In genomic region chr7:27330709-27331540, GRCm38 (mm10) we compare ENCODE assay signal across 7 mouse cellular contexts. TPM values are rescaled to one million over a fixed set of nuclear protein-coding genes. Genes with fewer than 3 reads are reported as not detected.
DNase-seq lines count a peak whose midpoint lies in the region; ATAC-seq lines count a peak whose summit lies in the region.

No protein-coding gene starts in this region.

- H3K4me2 ChIP-seq in forebrain, embryonic 16.5 days (ENCODE audit: low read length): peak overlapping the region; percentile 50
- H3K4me2 ChIP-seq in hindbrain, embryonic 12.5 days (replicated peaks): peak overlapping the region; percentile 50

- ATAC-seq in forebrain, embryonic 16.5 days: no peak
- ATAC-seq in hindbrain, embryonic 12.5 days (ENCODE audit: low FRiP score): no peak

- H3K9me3 ChIP-seq in forebrain, embryonic 16.5 days (ENCODE audit: control insufficient read depth, low read length): no peaks in the 10 kb centered on the region
- no peaks in the 10 kb centered on the region for H3K9me3 ChIP-seq in hindbrain, embryonic 12.5 days (replicated peaks)
- no peaks in the 10 kb centered on the region for H3K9me3 ChIP-seq in midbrain, embryonic 10.5 days (replicated peaks)

- H3K9ac ChIP-seq in forebrain, embryonic 16.5 days (replicated peaks; ENCODE audit: low read depth, low read length): no peak overlapping the region
- no peak overlapping the region for H3K9ac ChIP-seq in hindbrain, embryonic 12.5 days

- H3K4me1 ChIP-seq in forebrain, embryonic 16.5 days (replicated peaks; ENCODE audit: control insufficient read depth, insufficient read depth, low read length): peaks cover 45% of the 10 kb centered on the region
- peaks cover 45% of the 10 kb centered on the region for H3K4me1 ChIP-seq in hindbrain, embryonic 12.5 days
- H3K4me1 ChIP-seq in midbrain, embryonic 10.5 days: peaks cover 71% of the 10 kb centered on the region

- intact Hi-C loops in left cerebral cortex, postnatal 4 days (cut with DNase I): loop anchor here (5.0 to 10.0 kb wide), 2 partner anchors 71 to 174 kb away; no protein-coding TSS in a partner anchor

- WGBS in forebrain, embryonic 16.5 days: 1% methylated on average over 39 of the region's 39 CpGs
- 1% methylated on average over 39 of the region's 39 CpGs for whole genome bisulfite sequencing in hindbrain, embryonic 12.5 days
- WGBS in midbrain, embryonic 10.5 days: under 1% methylated on average over 39 of the region's 39 CpGs

- peaks cover 81% of the 10 kb centered on the region for H3K27me3 ChIP-seq in forebrain, embryonic 16.5 days (replicated peaks; ENCODE audit: control insufficient read depth, insufficient read depth, low read length)
- peaks cover 98% of the 10 kb centered on the region for H3K27me3 ChIP-seq in hindbrain, embryonic 12.5 days
- H3K27me3 ChIP-seq in midbrain, embryonic 10.5 days (ENCODE audit: low read depth, poor library complexity, severe bottlenecking): peaks cover 100% of the 10 kb centered on the region

- DNase-seq in Muller cell, postnatal 12 days (ENCODE audit: inconsistent ontology term): peak; percentile 86
- DNase-seq in c-Kit-positive CD71-negative TER-119-negative erythroid progenitor cells, embryonic 14.5 days (ENCODE audit: low read depth): peak; percentile 87
- DNase-seq in left cerebral cortex, postnatal 4 days: peak; percentile 60
- DNase-seq in midbrain, embryonic 10.5 days (ENCODE audit: low spot score): peak; percentile 74
- peak; percentile 74 for DNase-seq in spleen, adult 12 weeks (ENCODE audit: low spot score)

- H3K27ac ChIP-seq in forebrain, embryonic 16.5 days (ENCODE audit: low read length): no peak overlapping the region
- no peak overlapping the region for H3K27ac ChIP-seq in hindbrain, embryonic 12.5 days
- H3K27ac ChIP-seq in midbrain, embryonic 10.5 days (replicated peaks): no peak overlapping the region

- peak overlapping the region; percentile 23 for H3K4me3 ChIP-seq in forebrain, embryonic 16.5 days (replicated peaks; ENCODE audit: low read length)
- H3K4me3 ChIP-seq in hindbrain, embryonic 12.5 days: peak overlapping the region; percentile 29
- peak overlapping the region; percentile 57 for H3K4me3 ChIP-seq in midbrain, embryonic 10.5 days

- no peaks in the 10 kb centered on the region for H3K36me3 ChIP-seq in forebrain, embryonic 16.5 days (ENCODE audit: control insufficient read depth, insufficient read depth)
- H3K36me3 ChIP-seq in hindbrain, embryonic 12.5 days: no peaks in the 10 kb centered on the region
- no peaks in the 10 kb centered on the region for H3K36me3 ChIP-seq in midbrain, embryonic 10.5 days

RNA-seq across cellular contexts. Expression of gene Ltbp4, which starts 6.6 kb away (rescaled TPM):
- 13.3 and 18.2 TPM in 2 replicates for polyA plus RNA-seq in forebrain, embryonic 16.5 days (2015; fragmentation: Nextera tagmentation; extraction: Ambion mirVana)
- polyA plus RNA-seq in hindbrain, embryonic 12.5 days (2016; fragmentation: Nextera tagmentation; extraction: Ambion mirVana): 8.7 and 8.9 TPM in 2 replicates
- 10 to 100 TPM; 41.9 to 52.7 TPM for total RNA-seq in left cerebral cortex, postnatal 4 days (2021)
- 7.0 and 9.0 TPM in 2 replicates for polyA plus RNA-seq in midbrain, embryonic 10.5 days (2016; fragmentation: Nextera tagmentation; extraction: Ambion mirVana)

RNA-seq across cellular contexts. Expression of gene Shkbp1, which starts 24.9 kb away (rescaled TPM):
- 88.1 and 95.5 TPM in 2 replicates for polyA plus RNA-seq in forebrain, embryonic 16.5 days (2015; fragmentation: Nextera tagmentation; extraction: Ambion mirVana)
- polyA plus RNA-seq in hindbrain, embryonic 12.5 days (2016; fragmentation: Nextera tagmentation; extraction: Ambion mirVana): 72.4 and 76.2 TPM in 2 replicates
- total RNA-seq in left cerebral cortex, postnatal 4 days (2021): 10 to 100 TPM; 47.2 to 52.4 TPM
- 71.7 and 77.2 TPM in 2 replicates for polyA plus RNA-seq in midbrain, embryonic 10.5 days (2016; fragmentation: Nextera tagmentation; extraction: Ambion mirVana)

RNA-seq across cellular contexts. Expression of gene Gm20479, which starts 26.3 kb away (rescaled TPM):
- not detected in 2 replicates for polyA plus RNA-seq in forebrain, embryonic 16.5 days (2015; fragmentation: Nextera tagmentation; extraction: Ambion mirVana)
- 0.43 and 0.59 TPM in 2 replicates for polyA plus RNA-seq in hindbrain, embryonic 12.5 days (2016; fragmentation: Nextera tagmentation; extraction: Ambion mirVana)
- total RNA-seq in left cerebral cortex, postnatal 4 days (2021): not detected
- 0.48 and 0.82 TPM in 2 replicates for polyA plus RNA-seq in midbrain, embryonic 10.5 days (2016; fragmentation: Nextera tagmentation; extraction: Ambion mirVana)
